Mouse (Mus musculus): ENCODE measurements at regions not wholly inside any gene's neighbourhood (a gene's known extent, or its start where the extent isn't known, plus 50 kb on each side); places are given as distances from the start of the nearest gene placed in this dataset.

DNA sequence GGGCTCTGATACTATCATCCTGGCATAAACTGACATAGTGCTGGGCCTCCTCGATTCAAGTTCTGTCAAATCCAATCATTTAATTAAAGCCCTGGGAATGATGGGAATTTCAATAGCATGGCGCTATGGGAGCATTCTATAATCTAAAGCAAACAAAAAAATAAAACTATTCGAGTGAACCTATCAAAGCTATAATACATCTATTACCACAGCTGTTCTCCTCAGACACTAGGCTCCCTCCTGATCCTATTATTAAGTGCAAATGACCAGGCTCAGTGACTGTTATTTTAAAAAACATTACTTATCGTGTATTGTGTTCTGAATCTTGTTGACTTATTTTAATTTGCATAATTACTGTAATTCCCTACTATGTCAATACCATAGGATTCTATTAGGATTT lies 563.7 kb upstream of the Acvr2a start:
- DNase-seq (ENCODE audit: low read depth): no peak

DNA sequence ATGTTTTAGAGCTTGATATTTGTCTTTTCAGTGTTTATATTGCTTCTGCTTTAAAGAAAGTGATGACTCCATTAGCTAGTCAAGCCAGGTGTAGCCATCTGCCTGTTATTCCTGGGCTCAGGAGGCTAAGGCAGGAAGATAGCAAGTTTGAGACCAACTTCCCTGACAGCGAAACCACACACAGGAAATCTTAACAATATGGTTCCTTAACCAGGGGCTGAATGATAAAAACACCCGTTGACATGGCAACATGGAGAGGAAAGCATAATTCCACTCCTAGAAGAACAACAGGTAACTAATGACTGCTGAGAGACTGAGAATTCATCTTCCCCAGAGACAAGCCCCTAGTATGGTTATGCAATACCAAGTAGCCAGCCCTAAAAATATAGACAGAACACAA lies 553.6 kb upstream of the Acvr2a start:
- peak; percentile 3 for DNase-seq (ENCODE audit: low read depth)
